Mouse (Mus musculus): ENCODE measurements around the gene Zbtb34.

DNA sequence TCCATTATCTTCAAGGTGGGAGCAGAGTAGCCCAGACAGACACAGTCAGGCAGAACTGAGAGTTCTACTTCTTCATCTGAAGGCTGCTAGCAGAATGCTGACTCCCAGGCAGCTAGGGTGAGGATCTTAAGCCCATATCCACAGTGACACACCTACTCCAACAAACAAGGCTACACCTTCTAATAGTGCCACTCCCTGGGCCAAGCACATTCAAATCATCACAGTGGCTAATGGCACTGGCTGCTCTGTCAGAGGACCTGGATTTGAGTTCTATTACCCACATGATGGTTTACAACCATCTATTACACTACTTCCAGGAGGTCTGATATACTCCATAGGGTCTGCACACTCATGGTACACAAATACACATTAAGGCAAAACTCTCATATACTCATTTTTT is 38.1 kb downstream of the Zbtb34 start:
- TF ChIP-seq CTCF (IDR thresholded peaks at IDR 0.05; ENCODE audit: low read depth) (no peak), EP300 (IDR thresholded peaks at IDR 0.05; ENCODE audit: low read depth) (no peak)

Measured in liver, postnatal 0 days (tissue).